Mouse (Mus musculus) CD8-positive naive resting alpha-beta T cell, adult 2 months (primary cell): ENCODE data around the gene Rplp2.

Experiments
- DNase-seq, 2 experiments: peaks; one replicate each; pipeline ENCODE4 v3.0.0; 2022; ENCODE audit warnings: low read depth in 2 of 2, low spot score in 2 of 2

The Rplp2 gene

GRCm38 (mm10) chr7:141466607-141467148, 19.5 kb downstream of the Rplp2 start:
- DNase-seq: no peak

DNA sequence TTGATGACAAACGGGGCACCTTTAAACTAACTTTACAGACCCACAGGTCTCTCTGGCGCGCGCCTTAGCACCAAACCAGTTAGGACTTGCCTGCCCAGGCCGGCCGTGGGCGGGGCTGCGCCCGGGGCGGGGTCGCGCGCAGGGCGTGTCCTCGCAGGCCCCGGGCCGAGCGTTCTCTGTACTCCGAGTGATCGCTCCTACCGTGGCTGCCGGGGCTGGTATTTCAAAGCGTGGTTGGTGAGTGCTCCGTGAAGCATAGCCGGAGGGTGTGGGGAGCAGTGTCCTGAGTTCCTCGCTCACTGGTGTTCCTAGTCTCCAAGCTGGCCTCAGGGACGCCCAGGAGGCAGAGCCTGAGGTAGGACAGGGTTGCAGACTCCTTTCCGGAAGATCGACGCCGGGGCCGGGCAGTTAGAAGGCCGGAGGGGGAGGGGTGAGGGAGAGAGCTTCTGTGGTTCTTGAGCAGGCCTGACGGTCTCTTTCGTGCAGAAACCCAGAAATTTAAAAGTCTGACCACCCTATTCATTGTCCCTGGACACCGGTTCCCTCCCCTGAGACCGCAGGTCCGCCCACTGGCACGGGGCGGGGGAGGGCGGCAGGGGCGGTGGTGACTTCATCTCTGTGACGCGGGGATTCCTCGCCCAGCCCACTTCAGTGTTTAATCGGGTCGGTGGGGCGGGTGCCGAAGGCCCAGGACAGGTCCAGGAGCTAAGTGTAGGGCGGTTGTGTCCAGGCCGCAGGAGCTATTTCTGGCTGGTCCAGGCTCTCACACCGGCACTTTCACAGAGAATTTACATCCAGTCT, 20.3 kb downstream of the Rplp2 start, which contains the start of gene Cd151:
Gene Cd151, plus strand, starts transcription at position 163 of the 801 bp plus-strand sequence.
- DNase-seq: no peak

DNA sequence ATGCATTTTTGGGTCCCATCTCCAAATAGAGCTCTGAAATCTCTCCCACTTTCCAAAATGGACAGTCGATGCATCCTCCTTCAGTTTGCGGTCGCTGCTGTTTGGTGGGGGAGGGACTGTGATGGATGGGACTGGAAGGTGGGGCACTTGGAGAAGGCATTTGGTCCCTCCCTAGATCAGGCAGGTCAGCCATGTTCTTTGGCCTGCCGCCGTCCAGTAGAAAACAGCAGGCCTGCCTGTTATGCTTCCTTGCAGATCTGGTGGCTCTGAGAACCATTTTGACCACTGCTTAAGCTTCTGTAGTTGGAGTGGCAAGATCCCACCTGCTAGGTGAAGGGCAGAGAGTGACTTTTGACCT, 21.0 kb downstream of the Rplp2 start:
- no peak for DNase-seq

DNA sequence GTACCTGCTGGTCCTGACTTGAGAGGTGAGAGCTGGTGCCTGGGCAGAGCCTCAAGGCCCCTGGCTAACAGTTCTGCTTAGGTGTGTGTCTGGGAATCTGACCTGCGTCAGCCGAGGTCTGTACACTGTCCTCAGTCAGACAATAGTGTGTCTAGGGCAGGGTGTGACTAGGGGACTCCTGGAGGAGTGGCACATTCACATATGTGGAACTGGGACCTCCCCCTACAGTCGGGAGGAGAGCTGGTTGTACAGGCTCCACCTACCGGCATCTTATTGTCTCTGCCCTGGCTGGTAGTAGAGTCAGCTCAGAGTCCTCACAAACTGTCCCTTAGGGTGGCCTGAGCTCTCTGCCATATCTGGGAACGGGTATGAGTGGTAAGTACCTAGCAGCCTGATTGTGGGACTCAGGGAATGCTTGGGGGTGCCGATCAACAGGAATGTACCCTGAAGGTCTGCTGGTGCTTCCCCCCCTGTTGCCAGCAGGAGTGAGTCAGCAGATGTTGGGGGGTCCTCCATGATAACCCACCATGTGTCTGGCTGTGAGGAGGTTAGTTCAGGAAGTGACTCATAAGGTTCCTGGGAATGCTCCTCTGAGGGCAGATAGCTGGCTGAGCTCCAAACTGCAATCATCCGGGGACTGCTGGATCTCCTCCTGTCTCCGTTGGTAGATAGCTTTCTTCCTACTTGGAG, 21.5 kb downstream of the Rplp2 start:
- DNase-seq: no peak

DNA sequence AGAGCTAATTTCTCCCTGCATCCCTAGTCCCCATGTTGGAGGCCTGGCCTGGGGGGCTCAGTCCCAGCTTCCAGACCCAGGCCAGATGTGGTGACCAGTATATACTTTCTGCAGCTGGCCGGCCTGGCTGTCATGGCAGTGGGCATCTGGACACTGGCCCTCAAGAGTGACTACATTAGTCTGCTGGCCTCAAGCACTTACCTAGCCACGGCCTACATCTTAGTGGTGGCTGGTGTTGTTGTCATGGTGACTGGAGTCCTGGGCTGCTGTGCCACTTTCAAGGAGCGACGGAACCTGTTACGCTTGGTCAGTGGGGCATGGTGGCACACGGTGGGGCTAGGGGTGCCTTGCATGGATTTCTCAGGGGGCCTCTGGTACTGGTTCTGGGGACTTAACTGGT, 22.2 kb downstream of the Rplp2 start:
- no peak for DNase-seq

DNA sequence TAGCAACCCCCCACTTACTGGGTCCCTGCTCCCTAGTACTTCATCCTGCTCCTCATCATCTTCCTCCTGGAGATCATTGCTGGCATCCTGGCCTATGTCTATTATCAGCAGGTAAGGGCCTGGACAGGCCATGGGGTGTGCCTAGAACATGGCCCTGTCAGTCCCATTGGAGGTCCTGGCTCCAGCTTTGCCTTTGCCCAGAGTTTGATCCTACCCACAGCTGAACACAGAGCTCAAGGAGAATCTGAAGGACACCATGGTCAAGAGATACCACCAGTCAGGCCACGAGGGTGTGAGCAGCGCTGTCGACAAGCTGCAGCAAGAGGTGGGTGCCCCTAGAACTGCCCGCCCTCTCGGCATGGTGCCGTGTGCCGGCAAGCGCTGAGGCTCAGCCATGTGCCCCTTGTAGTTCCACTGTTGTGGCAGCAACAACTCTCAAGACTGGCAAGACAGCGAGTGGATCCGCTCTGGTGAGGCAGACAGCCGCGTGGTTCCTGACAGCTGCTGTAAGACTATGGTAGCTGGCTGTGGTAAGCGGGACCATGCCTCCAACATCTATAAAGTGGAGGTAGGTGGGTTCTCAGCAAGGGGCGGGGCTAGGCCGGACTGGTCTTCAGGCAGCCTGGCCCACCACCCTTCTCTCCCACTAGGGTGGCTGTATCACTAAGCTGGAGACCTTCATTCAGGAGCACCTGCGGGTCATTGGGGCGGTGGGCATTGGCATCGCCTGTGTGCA, 22.9 kb downstream of the Rplp2 start:
- no peak for DNase-seq

DNA sequence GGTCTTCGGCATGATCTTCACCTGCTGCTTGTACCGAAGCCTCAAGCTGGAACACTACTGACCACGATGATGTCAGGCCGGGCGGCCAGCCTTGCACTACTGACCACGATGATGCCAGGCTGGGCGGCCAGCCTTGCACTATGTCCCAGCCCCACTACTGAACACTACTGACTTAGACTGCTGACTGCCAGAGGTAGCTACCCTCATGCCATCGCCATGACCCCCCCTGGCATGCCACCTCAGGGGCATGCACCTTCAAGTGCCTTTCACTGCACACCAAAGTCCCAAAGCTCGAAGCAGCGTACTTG, 23.4 kb downstream of the Rplp2 start:
- DNase-seq: no peak

DNA sequence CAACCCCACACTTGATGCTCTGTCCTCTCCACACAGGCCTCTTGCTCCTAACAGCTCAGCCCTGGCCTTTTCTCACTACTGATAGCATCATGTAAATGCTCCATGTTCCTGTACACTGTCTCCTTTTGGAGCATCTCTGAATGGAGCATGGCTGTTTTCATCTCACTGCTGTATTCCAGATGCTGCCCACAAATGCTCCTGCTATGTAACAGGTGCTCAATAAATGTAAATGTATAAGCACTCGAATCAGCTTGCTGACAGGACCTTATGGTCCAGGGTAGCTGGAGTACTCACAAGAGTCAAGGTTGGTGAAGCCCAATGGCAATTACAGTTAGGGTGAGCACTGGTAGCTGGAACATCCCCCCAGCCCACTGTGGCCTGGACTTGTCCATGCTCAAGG, 24.1 kb downstream of the Rplp2 start:
- no peak for DNase-seq

- DNase-seq: no peak
These were observed 25.1 kb downstream of the Rplp2 start for GRCm38 (mm10) chr7:141472226-141472625.

GRCm38 (mm10) chr7:141472763-141473162, 25.6 kb downstream of the Rplp2 start:
- DNase-seq: no peak

- no peak for DNase-seq
These were observed 27.0 kb downstream of the Rplp2 start for GRCm38 (mm10) chr7:141474160-141474559.

GRCm38 (mm10) chr7:141475011-141475804, 28.0 kb downstream of the Rplp2 start, which contains the start of the genes Polr2l and Tspan4:
Gene Polr2l (minus strand): TSS chr7:141475132.
Gene Tspan4 (plus strand): TSS chr7:141475240.
- peak; percentile 79 to 84 for DNase-seq

DNA sequence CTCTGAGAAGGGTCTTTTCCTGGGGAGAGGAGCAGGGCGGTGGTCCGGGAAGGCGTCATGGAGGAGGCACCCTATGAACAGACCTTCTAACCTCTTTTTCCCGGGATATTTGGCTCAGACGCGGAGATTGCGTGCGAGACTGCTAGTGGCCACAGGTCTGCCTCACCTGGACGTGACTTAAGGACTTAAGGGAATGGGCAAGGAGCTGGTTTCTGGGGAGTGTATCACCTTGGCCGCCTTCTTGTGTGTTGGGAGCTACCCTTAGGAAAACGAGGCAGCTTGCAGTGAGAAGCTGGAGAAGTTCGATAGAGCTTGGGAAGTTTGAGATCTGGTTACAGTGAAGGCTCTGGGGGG, 28.6 kb downstream of the Rplp2 start:
- DNase-seq: no peak

DNA sequence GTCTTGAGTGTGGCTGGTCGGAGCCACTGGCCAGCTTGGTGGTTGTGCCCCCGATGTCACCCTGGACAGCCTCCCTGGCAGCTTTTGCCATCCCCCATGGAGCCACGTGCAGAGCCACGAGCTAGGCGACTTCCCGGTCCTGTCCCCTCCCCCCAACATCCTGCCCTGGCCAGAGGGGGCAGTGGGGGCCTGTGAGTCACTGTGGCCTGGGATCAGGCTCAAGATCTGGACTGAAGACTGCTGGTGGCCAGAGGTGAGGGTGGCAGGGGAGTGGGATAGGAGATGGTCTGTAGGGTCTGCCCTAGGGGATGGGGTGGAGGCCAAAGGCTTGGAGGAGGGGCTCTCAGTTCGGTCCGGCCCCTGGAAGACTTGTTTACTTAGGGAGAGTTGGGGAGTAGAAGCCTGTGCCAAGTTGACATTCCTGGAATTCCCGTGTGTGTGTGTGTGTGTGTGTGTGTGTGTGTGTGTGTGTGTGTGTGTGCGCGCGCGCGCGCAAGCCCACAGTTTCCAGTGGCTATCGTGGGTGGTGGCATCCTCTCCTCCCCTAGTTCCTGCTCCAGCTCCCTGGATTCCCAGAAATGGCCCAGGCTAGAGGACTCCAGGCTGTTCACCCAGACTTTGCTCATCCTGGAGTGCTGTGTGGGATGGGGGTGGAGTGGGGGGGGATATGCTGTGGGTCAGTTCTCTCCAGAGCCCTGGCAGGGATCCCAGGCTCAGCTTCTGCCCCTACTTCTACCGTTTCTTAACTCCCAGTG, 29.2 kb downstream of the Rplp2 start:
- DNase-seq: no peak

GRCm38 (mm10) chr7:141476981-141477370, 29.8 kb downstream of the Rplp2 start:
- no peak for DNase-seq

- DNase-seq: no peak
These were observed 30.6 kb downstream of the Rplp2 start for GRCm38 (mm10) chr7:141477578-141478269.

- DNase-seq: no peak
These were observed 31.1 kb downstream of the Rplp2 start for GRCm38 (mm10) chr7:141478270-141478748.

GRCm38 (mm10) chr7:141480842-141481497, 33.8 kb downstream of the Rplp2 start:
- DNase-seq: peak; percentile 63 to 71
